Mouse (Mus musculus) liver, adult 2 months (tissue): ENCODE measurements at regions not wholly inside any gene's neighbourhood (a gene's known extent, or its start where the extent isn't known, plus 50 kb on each side); places are given as distances from the start of the nearest gene placed in this dataset.

Source experiments
- DNase-seq: peaks from one replicate; pipeline ENCODE4 v3.0.0-alpha.2; 2011; ENCODE audit warnings: low read depth, low spot score; ENCODE audit errors: extremely low read depth
- H3K27ac ChIP-seq: fragments of 200-500 bp; replicated peaks from 2 replicates; pipeline ENCODE4 v1.5.1; 2012; ENCODE audit warnings: low read depth, mild to moderate bottlenecking, control low read depth, inconsistent platforms, low read length; ENCODE audit not compliant: insufficient read depth
- H3K27me3 ChIP-seq: fragments of 200-500 bp; 2 replicates; pipeline ENCODE4 v1.6.1; 2012; ENCODE audit warnings: mild to moderate bottlenecking, moderate library complexity, low read length, inconsistent platforms; ENCODE audit not compliant: control insufficient read depth, insufficient read depth
- H3K36me3 ChIP-seq: fragments of 200-500 bp; 2 replicates; pipeline ENCODE4 v1.6.1; 2012; ENCODE audit warnings: low read length, inconsistent platforms; ENCODE audit not compliant: control insufficient read depth, insufficient read depth
- H3K4me1 ChIP-seq: fragments of 200-500 bp; 2 replicates; pipeline ENCODE4 v1.6.1; 2011; ENCODE audit warnings: low read length; ENCODE audit not compliant: control insufficient read depth, insufficient read depth
- H3K4me3 ChIP-seq: fragments of 200-500 bp; 2 replicates; pipeline ENCODE4 v1.5.1; 2011; ENCODE audit warnings: low read depth, mild to moderate bottlenecking, control low read depth, low read length, moderate library complexity; ENCODE audit not compliant: insufficient read depth
- H3K79me2 ChIP-seq: fragments of 200-500 bp; 2 replicates; pipeline ENCODE4 v1.6.1; 2012; ENCODE audit warnings: inconsistent platforms, mild to moderate bottlenecking, low read length, moderate library complexity; ENCODE audit not compliant: control insufficient read depth, insufficient read depth
- H3K9ac ChIP-seq: fragments of 200-500 bp; 2 replicates; pipeline ENCODE4 v1.6.1; 2012; ENCODE audit warnings: low read depth, mild to moderate bottlenecking, control low read depth, inconsistent platforms, low read length
- CTCF ChIP-seq: fragments of 200-500 bp; IDR thresholded peaks from 2 replicates; pipeline ENCODE4 v1.5.1; 2011; ENCODE audit warnings: low read depth, low read length, control low read depth
- POLR2A ChIP-seq: fragments of 200-500 bp; IDR thresholded peaks from 2 replicates; pipeline ENCODE4 v1.6.1; 2011; ENCODE audit warnings: low read length, control low read depth; ENCODE audit not compliant: insufficient read depth; ENCODE audit errors: extremely low read depth
- WGBS: fragments of 180-500 bp; shearing (Covaris S2); methylation state at CpG from one replicate; pipeline ENCODE4 v1.1.7; 2018; 5-methylcytosine and 5-hydroxymethylcytosine counted together

GRCm38 (mm10) chr7:39841988-39842387 is 324.4 kb downstream of the Zfp619 start:
- DNase-seq, result peak; percentile 94
- Histone ChIP-seq H3K27me3 (no peaks in the 10 kb centered on the region), H3K9ac (no peak overlapping the region), H3K4me1 (peaks cover 7% of the 10 kb centered on the region), H3K27ac (no peak overlapping the region), H3K36me3 (no peaks in the 10 kb centered on the region), H3K4me3 (no peak overlapping the region), H3K79me2 (no peaks in the 10 kb centered on the region)
- no peak for TF ChIP-seq POLR2A
- no peak for TF ChIP-seq CTCF
- WGBS, result 26% methylated on average over 3 of the region's 3 CpGs

GRCm38 (mm10) chr7:39847914-39848782 is 330.6 kb downstream of the Zfp619 start:
- peak; percentile 52 for TF ChIP-seq CTCF
- no peak for TF ChIP-seq POLR2A
- H3K79me2 ChIP-seq, result no peaks in the 10 kb centered on the region
- H3K4me1 ChIP-seq, result no peaks in the 10 kb centered on the region
- no peak overlapping the region for H3K4me3 ChIP-seq
- H3K27me3 ChIP-seq, result no peaks in the 10 kb centered on the region
- WGBS, result 45% methylated on average over 7 of the region's 7 CpGs
- no peak overlapping the region for H3K27ac ChIP-seq
- H3K9ac ChIP-seq, result no peak overlapping the region
- no peaks in the 10 kb centered on the region for H3K36me3 ChIP-seq
- DNase-seq, result peak; percentile 57

- no peak overlapping the region for H3K9ac ChIP-seq
- H3K4me3 ChIP-seq, result no peak overlapping the region
- no peak overlapping the region for H3K27ac ChIP-seq
- 96% methylated on average over 2 of the region's 2 CpGs for WGBS
- no peak for DNase-seq
- no peaks in the 10 kb centered on the region for H3K36me3 ChIP-seq
- no peaks in the 10 kb centered on the region for H3K27me3 ChIP-seq
- H3K79me2 ChIP-seq, result no peaks in the 10 kb centered on the region
- no peak for TF ChIP-seq CTCF
- TF ChIP-seq POLR2A, result no peak
- no peaks in the 10 kb centered on the region for H3K4me1 ChIP-seq
These were observed 339.7 kb downstream of the Zfp619 start for GRCm38 (mm10) chr7:39857301-39857700.

DNA sequence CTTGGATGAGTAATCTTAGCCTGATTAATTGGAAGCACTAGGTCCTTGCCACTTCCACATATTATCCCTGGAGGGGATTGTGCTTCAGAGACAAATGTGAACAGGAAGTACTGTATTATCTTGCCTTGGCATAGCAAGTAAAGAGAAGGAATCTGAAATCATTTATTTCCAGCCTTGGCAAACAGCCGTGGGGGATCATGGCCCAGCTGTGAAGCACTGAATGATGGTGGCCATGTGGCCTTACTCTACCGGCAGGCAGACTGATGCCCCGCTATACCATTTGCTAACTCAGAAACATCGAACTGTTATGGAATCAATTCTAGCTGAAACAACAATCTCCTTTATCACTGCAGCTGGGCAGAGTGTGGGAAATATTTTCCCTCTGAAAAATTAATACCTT is 345.3 kb downstream of the Zfp619 start:
- WGBS, result 76% methylated on average over 4 of the region's 4 CpGs
- TF ChIP-seq CTCF (no peak), POLR2A (no peak)
- H3K27me3 ChIP-seq, result no peaks in the 10 kb centered on the region

GRCm38 (mm10) chr7:39864130-39864529 is 346.6 kb downstream of the Zfp619 start:
- Histone ChIP-seq H3K27ac (no peak overlapping the region), H3K4me1 (peaks cover 8% of the 10 kb centered on the region; the same call in 1 of the 2 replicates), H3K36me3 (no peaks in the 10 kb centered on the region), H3K9ac (no peak overlapping the region), H3K79me2 (no peaks in the 10 kb centered on the region), H3K27me3 (no peaks in the 10 kb centered on the region), H3K4me3 (no peak overlapping the region)
- WGBS, result 32% methylated on average over 3 of the region's 3 CpGs
- no peak for TF ChIP-seq POLR2A
- TF ChIP-seq CTCF, result no peak
- DNase-seq, result no peak

More for the DNA sequence above, 345.3 kb downstream of the Zfp619 start:
- no peaks in the 10 kb centered on the region for H3K79me2 ChIP-seq
- no peaks in the 10 kb centered on the region for H3K36me3 ChIP-seq
- no peak overlapping the region for H3K27ac ChIP-seq
- H3K4me3 ChIP-seq, result no peak overlapping the region
- peaks cover 8% of the 10 kb centered on the region; the same call in 1 of the 2 replicates for H3K4me1 ChIP-seq
- DNase-seq, result no peak
- no peak overlapping the region for H3K9ac ChIP-seq

DNA sequence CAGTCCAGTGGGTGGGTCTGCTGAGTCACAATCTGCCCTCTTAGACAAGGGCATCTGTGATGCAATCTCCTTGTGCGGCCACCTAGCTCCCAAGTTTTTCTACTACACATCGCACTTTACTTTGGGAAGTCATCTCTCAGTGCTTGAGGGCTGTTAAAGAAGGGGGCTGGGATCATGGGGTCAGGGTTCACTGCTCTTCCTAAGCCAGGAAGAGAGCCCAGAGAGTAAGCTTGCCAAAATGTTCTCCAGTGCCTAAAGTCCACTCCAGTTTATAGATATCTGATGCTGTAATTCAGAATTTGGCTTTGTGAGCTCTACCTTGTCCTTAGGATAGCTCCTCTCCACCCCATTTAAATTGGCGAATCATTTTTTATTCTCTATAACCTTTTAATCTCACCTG is 347.2 kb downstream of the Zfp619 start:
- TF ChIP-seq CTCF (no peak), POLR2A (no peak)
- Histone ChIP-seq H3K79me2 (no peaks in the 10 kb centered on the region), H3K4me1 (peaks cover 8% of the 10 kb centered on the region; the same call in 1 of the 2 replicates), H3K36me3 (no peaks in the 10 kb centered on the region), H3K9ac (no peak overlapping the region), H3K4me3 (no peak overlapping the region), H3K27ac (peak overlapping the region; percentile 68), H3K27me3 (no peaks in the 10 kb centered on the region)
- 16% methylated on average over 3 of the region's 3 CpGs for WGBS
- DNase-seq, result peak; percentile 94
